Mouse (Mus musculus): Measurements from ENCODE around the gene Ccdc39.
A peak's percentile ranks its signal among the peaks of the same experiment; 100 is the strongest.

The Ccdc39 gene

GRCm38 (mm10) chr3:33843801-33844632 is at the start of gene Ccdc39:
Ccdc39 (minus strand) TSS chr3:33844310.
- peak; percentile 3 for DNase-seq (ENCODE audit: low spot score)

DNA sequence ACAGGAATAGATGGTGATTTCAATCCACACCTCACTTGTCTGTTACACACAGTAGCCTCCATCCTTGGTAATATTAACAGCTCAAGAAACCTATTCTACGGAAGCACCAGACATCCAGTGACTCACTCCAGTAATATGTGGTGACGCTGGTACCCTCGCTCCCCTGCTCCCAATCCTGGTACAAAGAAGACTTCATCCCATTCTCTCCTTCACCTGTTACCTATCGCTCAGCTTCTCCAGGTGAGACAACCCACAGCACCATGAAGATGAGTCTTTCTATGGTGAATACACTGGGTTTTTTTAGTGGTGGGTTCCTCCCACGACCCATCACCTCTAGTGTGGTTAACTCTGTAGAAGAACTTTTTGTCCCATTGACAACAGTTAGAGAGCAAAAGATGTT is 49.3 kb upstream of the Ccdc39 start:
- no peak for DNase-seq (ENCODE audit: low spot score)

GRCm38 (mm10) chr3:33887438-33887837 is 43.3 kb upstream of the Ccdc39 start:
- no peak for DNase-seq (ENCODE audit: low spot score)

GRCm38 (mm10) chr3:33883105-33883504 is 39.0 kb upstream of the Ccdc39 start:
- no peak for DNase-seq (ENCODE audit: low spot score)

GRCm38 (mm10) chr3:33882695-33883094 is 38.6 kb upstream of the Ccdc39 start:
- no peak for DNase-seq (ENCODE audit: low spot score)

- no peak for DNase-seq (ENCODE audit: low spot score)
Observed at GRCm38 (mm10) chr3:33878661-33879060, 34.6 kb upstream of the Ccdc39 start.

DNA sequence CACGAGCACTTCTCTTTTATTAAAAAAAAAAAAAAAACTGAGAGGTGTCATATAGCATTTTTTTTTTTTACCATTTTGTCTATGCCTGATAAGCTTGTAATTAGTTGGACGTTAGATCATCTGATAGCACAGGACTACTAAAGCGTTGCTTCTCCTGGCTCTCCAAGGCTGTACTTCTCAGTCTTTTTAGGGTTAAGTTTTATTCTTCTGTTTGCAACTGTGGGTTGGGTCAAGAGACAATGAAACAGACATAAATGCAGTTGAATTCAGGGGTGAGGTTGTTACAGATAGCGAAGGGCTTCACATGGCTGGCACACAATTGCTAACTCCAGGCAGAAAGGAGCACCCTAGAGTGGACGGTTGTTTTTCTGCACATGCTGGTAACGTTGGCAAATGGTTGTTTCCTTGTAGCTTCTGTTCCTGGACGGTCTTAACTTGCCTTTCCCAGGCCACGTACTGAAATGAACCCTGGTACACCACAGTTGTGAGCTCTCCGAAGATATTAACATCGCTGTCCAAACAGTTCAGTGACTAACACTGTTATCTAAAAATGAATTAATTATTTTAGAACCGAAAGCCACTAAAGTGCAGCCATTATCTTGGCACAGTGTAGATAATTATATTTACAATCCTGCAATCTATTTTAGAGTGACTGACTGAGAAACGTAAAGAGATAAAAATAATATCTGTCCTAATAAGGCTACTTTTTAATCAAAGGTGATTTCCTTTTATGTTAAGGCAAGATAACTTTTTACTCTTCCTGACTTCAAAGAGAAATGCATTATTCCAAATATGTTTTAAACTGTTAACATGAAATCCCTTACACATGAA is 30.6 kb upstream of the Ccdc39 start:
- no peak for DNase-seq (ENCODE audit: low spot score)

DNA sequence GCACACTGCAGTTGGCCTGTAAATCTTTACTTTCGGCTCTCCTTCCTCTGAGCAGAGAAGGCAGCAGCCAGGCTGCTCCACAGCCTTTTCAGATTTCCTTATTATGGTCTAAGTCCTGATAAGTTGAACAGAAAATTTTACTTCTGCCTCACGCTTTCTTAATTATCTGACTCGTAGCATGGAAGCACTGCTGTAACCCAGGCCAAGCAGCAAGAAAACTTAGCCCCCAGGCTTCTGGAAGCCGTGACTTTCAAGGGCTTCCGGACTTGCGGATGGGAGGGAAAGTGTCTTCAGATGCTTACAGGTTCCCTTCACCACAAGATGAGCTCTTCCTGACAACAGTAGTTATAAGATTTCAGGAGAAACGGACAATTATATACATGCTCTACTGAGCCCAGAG is 29.7 kb upstream of the Ccdc39 start:
- DNase-seq (ENCODE audit: low spot score) = no peak

- DNase-seq (ENCODE audit: low spot score) = no peak
Observed at GRCm38 (mm10) chr3:33873366-33873765, 29.3 kb upstream of the Ccdc39 start.

GRCm38 (mm10) chr3:33864000-33864540 is 20.0 kb upstream of the Ccdc39 start:
- DNase-seq (ENCODE audit: low spot score) = no peak

GRCm38 (mm10) chr3:33858939-33859338 is 14.8 kb upstream of the Ccdc39 start:
- no peak for DNase-seq (ENCODE audit: low spot score)

DNA sequence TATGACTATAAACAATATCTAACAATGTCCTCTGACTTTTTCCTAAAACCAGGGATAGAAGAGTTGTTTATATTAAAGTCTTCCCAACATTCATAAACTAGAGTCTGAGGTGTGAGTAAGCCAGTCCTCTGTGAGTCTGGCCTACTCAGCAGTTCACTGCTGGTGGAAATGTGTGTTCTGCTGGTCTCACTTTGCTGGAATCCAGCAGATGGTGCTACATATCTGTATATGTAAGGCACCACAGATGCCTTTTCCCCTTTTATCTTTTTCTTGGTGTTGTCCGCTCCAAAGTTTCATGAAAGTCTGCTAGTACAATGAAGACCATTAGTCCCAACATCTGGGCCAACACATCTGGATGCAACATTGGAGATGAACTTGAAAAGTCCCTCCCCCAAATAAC is 9.0 kb upstream of the Ccdc39 start:
- DNase-seq (ENCODE audit: low spot score) = no peak

- DNase-seq (ENCODE audit: low spot score) = no peak
Observed at GRCm38 (mm10) chr3:33850856-33851255, 6.7 kb upstream of the Ccdc39 start.

GRCm38 (mm10) chr3:33846639-33847038 is 2.5 kb upstream of the Ccdc39 start:
- no peak for DNase-seq (ENCODE audit: low spot score)

DNA sequence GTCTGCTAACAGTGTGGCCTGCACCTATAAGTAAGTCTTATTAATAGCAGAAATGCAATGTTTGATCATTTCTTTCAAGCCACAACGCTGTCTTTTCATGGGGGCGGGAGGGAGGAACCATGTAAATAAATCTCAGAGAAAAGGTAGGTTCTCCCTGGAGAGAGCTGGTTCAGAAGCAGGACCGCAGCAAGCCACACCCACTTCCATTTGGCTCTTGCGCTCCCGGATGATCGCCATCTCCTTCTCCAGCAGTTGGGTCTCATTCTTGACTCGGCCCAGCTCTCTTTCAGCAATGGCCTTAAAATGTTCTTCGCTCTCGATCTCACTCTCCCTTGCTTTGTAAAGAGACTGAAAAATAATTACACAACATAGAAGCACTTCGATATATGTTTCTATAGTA is 5.2 kb downstream of the Ccdc39 start:
- no peak for DNase-seq (ENCODE audit: low spot score)

GRCm38 (mm10) chr3:33836576-33836975 is 7.5 kb downstream of the Ccdc39 start:
- DNase-seq (ENCODE audit: low spot score) = no peak

DNA sequence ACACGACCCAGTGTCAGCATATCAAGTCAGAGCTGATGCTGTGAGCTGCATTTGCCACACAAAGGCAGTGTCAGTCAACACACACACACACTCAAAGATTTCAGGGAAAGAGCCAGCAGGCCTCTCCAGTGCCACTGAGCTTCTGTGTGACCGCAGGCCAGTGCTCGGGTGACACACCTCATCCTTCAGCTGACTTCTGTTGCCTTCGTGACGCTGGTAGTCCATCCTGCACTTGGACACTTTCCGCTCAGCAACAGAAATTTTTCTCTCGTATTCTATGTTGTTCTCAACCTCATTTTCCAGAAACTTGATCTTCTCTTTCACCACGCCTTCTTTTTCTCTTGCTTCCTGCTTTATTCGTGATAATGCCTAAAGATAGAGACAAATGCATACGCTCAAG is 11.8 kb downstream of the Ccdc39 start:
- DNase-seq (ENCODE audit: low spot score) = no peak

DNA sequence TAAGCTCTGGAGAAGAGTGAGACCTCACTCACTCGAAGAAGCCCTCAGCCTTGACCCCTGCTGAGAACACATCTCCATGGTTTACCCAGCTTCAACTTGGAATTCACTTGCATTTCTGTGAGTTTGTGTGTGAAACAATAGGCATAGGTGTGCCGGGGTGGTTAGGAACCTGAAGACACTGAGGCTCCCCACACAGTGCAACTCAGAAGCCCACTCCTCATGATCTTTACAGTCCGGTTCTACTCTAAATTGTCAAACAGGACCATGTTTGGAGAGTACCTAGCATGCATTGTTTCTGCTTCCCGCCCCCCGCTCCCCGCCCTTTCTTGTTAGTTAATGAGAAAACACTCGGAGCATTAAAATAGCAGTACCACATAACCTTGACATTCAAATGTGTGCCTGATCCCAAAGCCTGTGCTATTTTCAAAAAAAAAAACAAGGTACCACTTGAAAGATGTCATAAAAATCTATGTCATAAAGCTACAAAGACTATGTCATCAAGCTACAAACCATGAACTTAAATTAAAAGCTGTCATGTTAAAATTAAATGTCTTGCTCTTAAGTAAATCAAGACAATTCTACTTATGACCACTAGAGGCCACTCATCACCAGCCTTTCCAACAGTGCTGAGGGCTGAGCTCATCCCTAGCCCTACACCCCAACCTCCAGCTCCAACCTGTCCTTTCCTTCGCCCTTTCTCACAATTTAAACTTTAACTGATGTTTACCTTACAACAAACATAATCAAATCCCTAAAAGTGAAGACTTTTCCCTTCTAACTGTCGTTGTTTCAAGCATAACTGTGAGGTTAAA is 19.8 kb downstream of the Ccdc39 start:
- peak; percentile 23 for DNase-seq (ENCODE audit: low spot score)

GRCm38 (mm10) chr3:33807151-33807550 is 37.0 kb downstream of the Ccdc39 start:
- DNase-seq (ENCODE audit: low spot score) = no peak

- peak; percentile 28 for DNase-seq (ENCODE audit: low spot score)
Observed at GRCm38 (mm10) chr3:33800513-33800820, 43.6 kb downstream of the Ccdc39 start.

- DNase-seq (ENCODE audit: low spot score) = peak; percentile 97
Observed at GRCm38 (mm10) chr3:33799617-33800512, 44.2 kb downstream of the Ccdc39 start, which contains the start of gene Ttc14. Ttc14 (plus strand) TSS chr3:33799832.
